Mouse (Mus musculus) brown adipose tissue, adult 24 weeks (tissue): Measurements from ENCODE around the gene Inpp5b. TPM values are rescaled to one million over a fixed set of nuclear protein-coding genes. Genes with fewer than 3 reads are reported as not detected.

Experiments used
- H3K27ac ChIP-seq: fragments of 200-500 bp; replicated peaks from 2 replicates; pipeline ENCODE4 v1.5.1; 2012; ENCODE audit warnings: low read depth, mild to moderate bottlenecking, low read length
- H3K4me1 ChIP-seq: fragments of 200-500 bp; 2 replicates; pipeline ENCODE4 v1.6.1; 2012; ENCODE audit warnings: low read length, mixed read lengths; ENCODE audit not compliant: control insufficient read depth, insufficient read depth, insufficient read length
- H3K4me3 ChIP-seq: fragments of 200-500 bp; 2 replicates; pipeline ENCODE4 v1.5.1; 2012; ENCODE audit warnings: low read depth, mild to moderate bottlenecking, low read length, moderate library complexity; ENCODE audit not compliant: insufficient read depth
- polyA plus RNA-seq: library from polyadenylated mRNA; stranded (reverse); fragments of >200 nt; gene quantifications from 2 replicates; pipeline ENCODE4 v1.2.4, GENCODE M21; 2012; ENCODE audit not compliant: missing spikeins, insufficient read depth, insufficient read length

The Inpp5b gene
- polyA plus RNA-seq, 1 experiment: 15.7 TPM

DNA sequence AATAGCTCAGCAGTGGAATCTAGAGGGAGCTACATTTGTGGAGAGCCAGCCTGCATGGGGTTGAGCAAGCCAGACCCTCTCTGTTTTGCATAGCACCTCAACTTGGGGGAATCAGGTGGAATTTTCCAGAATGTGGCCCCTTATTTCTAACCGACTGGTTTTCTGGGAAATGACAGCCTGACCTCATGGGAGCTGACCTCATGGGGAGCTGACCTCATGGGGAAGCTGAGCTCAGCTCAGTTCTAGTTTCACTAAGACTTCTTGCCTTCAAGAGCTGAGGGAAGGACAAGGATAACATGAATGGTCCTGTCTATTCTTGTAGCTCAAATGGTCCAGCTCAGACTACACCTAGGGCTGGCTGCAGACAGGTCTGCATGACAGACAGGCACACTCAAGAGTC, 2.9 kb upstream of the Inpp5b start:
- Histone ChIP-seq H3K27ac (peak overlapping the region; percentile 8; the same call in 1 of the 2 replicates), H3K4me1 (no peaks in the 10 kb centered on the region), H3K4me3 (no peak overlapping the region)

DNA sequence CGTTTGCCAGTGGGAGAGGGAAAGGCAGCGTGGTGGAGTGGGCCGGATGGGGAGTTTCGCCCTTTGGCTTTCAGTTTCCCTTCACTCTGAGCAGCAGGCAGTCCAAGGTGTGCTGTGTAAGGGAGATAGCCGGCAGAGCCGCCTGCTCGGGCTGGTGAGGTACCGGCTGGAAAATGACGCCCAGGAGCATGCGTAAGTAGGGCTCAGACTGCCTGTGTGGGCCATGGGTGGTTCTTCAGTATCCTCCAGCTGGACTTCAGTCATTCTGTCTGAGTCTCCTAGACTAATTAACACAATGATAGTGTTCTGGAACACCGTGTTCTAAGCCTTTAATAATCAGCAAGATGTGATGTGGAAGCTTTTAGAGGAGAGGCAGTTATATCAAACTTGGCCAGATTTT, 1.2 kb downstream of the Inpp5b start:
- Histone ChIP-seq H3K4me3 (no peak overlapping the region), H3K4me1 (no peaks in the 10 kb centered on the region), H3K27ac (no peak overlapping the region)

DNA sequence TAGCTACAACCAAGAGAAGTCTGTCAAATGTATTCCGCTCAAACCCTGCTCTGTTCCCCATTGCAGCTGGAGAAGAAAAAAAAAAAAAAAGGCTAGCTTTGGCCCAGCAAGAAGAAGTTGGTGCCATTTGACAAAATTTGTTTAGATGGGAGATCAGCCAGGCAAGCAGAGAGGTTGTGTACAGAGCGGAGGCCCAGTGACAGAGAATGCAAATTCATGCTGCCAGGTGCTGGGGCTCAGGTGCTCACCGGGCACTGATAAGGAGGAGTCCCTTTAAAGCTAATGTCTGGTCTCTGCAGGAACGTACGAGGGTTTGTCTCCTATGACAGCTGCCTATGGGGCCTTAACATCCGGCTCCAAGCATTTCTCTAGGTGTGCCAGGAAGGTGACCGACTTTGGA, 4.9 kb downstream of the Inpp5b start:
- Histone ChIP-seq H3K4me1 (no peaks in the 10 kb centered on the region), H3K27ac (no peak overlapping the region), H3K4me3 (no peak overlapping the region)

DNA sequence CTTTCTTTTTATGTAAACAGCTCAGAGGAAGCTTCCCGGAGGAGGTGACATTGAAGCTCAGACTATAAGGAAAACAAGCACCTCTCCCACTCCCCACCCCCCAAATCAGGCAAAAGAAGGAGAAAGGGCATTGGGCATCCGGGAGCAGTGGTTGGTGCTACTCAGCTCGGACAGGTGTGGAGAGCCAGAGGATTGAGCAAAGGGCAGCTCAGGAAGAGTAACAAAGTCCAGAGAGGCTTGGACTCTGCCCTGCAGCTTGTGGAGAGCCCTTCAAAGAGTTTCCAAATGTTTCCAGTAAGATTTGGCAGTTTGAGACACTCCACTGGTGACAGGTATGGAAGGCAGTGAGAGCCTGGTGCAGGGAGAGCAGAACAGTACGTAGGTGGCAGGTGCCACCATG, 6.2 kb downstream of the Inpp5b start:
- Histone ChIP-seq H3K27ac (no peak overlapping the region), H3K4me1 (no peaks in the 10 kb centered on the region; the same call in 1 of the 2 replicates), H3K4me3 (no peak overlapping the region)

DNA sequence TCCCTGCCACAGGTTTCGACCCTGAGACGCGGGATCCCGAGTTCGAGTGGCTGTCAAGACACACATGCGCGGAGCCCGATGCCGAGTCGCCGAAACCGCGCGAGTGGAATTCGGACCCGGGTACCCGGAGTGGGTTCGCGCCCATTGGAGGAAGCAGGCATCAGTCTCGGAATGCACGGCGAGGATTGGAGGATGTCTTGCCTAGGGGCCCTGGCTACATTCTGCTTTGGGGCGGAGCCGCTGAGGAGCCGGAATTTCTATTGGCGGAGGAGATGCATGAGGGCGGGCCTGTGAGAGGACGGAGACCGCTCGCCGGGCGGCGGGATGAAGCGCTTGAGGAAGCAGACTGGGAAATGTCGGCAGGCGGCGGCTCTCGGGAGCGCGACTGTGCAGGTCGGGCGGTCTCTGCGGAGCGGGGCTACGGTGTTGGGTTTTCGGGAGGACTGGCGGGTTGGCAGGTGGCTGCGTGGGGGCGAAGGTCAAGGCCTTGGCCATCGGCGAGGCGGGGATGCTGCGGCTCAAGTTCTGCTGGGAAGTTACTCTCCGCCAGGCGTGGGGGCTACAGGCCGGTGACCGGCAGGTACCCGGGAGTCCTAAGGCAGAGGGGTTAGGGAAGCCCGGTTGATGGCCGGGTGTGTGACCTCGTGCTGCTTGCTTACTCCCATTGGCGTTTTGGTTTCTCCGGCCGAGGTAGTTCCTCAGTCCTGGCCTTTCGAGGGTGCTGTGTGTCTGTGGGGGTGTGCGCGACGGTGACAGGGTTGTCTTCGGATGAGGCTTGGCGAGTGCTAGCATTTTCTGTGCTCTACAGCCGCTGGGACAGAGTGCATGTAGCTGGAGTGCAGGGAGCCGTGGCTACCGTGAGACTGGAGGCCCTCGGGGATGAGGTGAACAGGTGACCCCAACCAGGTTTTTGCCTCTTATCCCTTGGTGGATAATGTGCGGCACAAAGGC, 9.9 kb downstream of the Inpp5b start:
- Histone ChIP-seq H3K4me1 (peaks cover 2% of the 10 kb centered on the region; the same call in 1 of the 2 replicates), H3K27ac (no peak overlapping the region), H3K4me3 (peak overlapping the region; percentile 74)

DNA sequence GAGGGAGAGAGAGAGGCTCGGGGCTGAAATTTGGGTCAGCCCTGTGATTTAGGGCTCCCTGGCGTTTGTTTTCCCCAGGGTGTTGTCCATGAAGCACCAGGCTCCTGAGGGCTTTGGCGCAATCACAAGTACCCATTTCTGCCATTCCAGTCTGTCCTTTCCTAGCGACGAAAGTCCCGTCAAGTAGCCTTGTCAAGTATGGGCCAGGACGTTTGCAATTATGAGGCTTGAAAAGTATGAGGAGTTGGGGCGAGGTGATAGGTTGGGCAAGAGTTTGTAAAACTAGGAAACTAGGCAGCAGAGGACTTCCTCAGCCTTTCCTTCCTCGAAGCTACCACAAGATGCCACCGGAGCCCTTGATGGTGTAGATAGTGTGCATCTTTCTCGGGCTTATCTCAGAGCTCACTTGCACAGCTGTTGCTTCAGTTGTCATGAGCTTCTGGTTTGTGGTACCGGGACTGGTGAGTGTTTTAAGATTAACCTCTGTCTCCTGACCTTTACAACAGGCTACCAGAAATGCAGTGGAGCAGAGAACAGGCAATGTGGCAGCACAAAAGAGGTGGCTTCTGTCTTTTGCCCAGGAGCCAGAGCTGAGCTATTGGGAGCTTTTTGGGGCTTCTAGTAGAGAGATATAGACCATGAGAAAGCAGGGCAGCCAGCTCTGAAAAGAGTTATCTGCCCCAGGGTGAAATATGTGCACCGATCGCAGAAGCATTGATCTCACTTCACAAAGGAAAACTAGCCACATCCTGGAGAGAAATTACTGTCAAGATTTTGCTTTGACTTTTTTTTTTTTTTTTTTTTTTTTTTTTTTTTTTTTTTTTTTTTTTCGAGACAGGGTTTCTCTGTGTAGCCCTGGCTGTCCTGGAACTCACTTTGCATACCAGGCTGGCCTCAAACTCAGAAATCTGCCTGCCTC, 10.9 kb downstream of the Inpp5b start:
- Histone ChIP-seq H3K4me3 (peak overlapping the region; percentile 74), H3K27ac (no peak overlapping the region), H3K4me1 (peaks cover 2% of the 10 kb centered on the region; the same call in 1 of the 2 replicates)

DNA sequence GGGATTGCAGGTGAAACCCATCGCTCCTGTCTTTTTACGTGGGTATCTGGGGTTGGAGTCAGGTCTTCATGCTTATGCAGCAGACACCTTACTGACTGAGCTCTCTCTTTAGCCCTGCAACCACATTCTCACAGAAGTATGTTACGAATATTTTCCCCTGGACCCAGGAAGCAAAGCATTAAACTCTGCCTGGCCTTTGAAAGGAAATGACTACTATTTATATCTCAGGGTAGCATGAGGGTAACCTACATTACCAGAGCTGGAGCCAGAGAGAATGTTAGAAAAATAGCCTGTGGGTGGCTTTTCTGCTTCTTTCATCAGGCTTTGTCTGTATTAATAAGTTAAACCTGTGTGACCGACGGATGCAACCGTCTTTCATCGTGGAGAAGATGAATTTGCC, 13.9 kb downstream of the Inpp5b start:
- Histone ChIP-seq H3K27ac (0 out of 2 replicates have a peak overlapping the region, but pooled peaks have one; percentile 6), H3K4me1 (peaks cover 6% of the 10 kb centered on the region), H3K4me3 (no peak overlapping the region)

DNA sequence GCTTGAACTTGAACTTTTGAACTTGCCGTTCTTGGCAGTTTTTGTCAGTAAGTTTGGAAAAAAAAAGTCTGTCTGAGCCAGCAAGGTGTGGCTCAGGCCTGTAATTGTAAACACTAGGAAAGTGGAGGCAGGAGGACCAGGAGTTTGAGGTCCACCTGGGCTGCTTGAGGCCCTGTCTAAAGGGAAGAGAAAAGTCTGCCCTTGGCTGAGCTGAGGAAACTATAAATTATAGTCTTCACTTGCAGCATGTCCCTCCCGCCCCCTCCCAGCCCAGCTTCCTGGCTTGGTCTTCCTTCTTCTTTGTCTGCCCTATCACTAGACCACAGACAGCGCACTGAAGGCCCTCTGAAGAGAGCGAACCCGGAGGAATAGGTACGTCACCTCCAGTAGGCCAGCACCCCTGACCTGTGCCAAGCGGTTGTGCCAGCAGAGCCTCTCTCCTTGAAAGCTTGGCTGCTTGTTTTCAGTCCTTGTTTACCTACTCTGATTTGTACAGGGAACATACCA, 17.7 kb downstream of the Inpp5b start:
- H3K4me1 ChIP-seq: peaks cover 6% of the 10 kb centered on the region
- no peak overlapping the region for H3K27ac ChIP-seq
- no peak overlapping the region for H3K4me3 ChIP-seq

DNA sequence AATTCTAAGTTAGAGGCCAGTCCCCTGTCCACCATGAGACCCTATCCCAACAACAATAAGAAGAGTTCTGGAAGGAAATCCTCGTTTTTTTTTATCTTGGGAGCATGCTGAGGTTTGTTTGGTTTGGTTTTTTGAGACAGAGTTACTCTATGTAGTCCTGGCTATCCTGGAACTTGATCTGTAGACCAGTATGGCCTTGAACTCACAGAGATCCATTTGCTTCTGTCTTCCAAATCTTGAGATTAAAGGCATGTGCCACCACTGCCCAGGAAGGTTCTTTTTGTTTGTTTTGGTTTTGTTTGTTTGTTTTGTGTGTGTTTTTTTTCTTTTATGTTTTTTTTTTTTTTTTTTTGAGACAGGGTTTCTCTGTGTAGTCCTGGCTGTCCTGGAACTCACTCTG, 19.6 kb downstream of the Inpp5b start:
- H3K4me1 ChIP-seq: peaks cover 5% of the 10 kb centered on the region
- H3K4me3 ChIP-seq: no peak overlapping the region
- no peak overlapping the region for H3K27ac ChIP-seq

DNA sequence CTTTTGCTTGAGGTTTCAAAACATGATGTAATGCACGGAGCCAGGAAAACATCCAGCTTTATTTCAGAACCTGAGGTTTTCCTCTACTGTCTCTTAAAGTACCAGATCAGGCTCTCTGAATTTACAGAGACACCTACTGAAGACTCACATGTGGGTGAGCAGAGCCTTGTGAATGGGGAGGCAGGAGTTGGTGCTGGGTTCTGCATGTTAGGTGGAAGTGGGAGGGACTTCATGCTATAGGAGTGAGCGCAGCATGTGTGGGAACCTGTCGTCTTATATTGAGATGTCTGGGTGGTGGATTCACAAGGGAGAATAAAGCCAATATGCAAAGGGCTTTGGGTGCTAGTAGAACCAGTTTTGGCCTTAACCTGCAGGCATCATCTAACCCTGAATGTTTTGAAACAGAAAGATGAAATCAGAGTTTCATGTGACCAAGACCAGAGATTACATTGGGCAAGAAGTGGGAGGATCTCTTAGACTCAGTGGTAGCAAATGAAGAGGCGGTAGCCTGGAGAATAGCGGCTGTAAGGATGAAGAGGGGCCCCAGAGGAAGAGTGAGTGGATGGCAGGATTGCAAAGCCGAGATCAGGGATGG, 21.3 kb downstream of the Inpp5b start:
- no peak overlapping the region for H3K4me3 ChIP-seq
- H3K27ac ChIP-seq: no peak overlapping the region

DNA sequence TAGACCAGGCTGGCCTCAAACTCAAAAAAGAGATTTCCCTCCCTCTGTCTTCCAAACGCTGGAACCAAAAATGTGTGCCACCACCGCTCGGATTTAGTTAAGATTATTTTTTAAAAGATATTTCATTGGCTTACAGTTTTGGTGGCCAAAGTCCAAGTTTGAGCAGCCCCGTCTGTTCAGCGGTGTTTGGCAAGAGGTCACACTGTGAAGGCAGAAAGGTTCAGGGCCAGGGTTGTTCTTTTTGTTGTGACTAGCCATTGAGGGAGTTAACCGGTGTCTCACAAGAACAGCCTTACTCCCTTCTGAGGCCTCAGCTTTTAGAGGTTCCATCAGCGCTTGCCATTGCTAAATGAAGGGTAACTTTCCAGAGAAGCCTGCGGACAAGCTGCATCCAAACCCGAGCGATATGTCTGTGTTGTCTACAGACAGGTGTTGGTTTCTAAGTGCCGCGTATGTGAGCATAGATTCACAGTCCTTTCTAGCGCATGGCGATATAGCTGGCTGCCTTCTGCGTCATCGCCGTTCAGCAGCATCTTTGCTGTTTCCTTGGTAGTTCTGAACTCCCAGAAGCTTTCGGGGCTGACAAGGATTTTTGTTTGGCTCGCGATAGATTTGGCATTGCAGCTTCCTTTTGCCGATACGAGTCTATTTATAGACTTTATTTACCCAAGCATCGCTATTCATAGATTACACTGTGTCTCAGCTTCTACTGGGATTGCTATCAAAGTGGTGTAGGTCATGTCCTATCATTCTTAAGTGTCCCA, 24.3 kb downstream of the Inpp5b start:
- no peak overlapping the region for H3K4me3 ChIP-seq
- peaks cover 7% of the 10 kb centered on the region; the same call in 1 of the 2 replicates for H3K4me1 ChIP-seq
- H3K27ac ChIP-seq: no peak overlapping the region

More for the DNA sequence above, 21.3 kb downstream of the Inpp5b start:
- H3K4me1 ChIP-seq: peaks cover 11% of the 10 kb centered on the region

DNA sequence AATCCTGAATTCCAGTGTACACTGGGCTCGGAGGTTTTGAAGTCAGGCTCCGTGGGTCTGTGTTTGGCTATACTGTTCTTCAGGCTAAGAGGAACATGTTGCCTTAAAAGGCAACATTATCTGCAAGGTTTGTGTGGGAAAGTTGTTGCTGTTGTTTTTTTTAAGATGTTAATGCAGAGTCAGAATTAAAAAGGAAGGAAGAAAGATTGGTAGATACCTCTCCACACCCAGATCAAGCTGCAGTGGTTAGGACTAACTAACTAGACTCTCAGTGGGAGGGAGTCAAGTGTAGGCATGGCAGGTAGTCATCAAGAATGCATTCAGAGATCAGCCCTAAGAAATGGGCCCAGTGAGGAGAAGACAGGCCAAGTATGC, 24.9 kb downstream of the Inpp5b start:
- Histone ChIP-seq H3K4me1 (peaks cover 7% of the 10 kb centered on the region; the same call in 1 of the 2 replicates), H3K27ac (no peak overlapping the region), H3K4me3 (no peak overlapping the region)

DNA sequence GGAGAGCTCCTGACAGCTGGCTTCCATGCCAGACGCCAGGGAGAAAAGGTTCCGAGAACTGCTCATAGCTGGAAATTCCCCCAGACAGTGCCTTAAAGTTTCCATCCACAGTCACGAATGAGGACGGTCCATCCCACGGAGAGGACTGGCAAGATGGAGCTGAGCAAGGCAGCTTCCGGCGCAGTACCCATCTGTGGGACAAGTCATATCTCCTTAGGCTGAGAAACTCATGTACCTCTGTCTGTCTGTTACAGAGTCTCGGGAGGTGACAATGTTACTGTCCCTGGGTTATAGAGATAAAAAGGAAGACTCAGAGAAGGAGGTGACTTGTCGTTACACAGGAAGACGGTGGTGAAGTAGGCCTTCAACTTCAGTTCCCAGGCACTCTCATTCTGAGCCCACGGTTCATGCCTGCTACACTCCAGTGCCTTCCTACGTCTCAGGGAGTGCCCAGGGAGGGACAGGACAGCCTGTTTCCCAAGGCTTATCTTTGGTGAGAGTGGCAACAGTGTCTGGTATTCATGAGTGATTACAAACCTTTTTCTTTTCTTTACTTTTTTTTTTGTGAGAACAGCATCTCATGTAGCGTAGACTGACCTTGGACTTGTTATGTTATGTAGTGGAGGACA, 27.4 kb downstream of the Inpp5b start:
- H3K4me1 ChIP-seq: peaks cover 10% of the 10 kb centered on the region

DNA sequence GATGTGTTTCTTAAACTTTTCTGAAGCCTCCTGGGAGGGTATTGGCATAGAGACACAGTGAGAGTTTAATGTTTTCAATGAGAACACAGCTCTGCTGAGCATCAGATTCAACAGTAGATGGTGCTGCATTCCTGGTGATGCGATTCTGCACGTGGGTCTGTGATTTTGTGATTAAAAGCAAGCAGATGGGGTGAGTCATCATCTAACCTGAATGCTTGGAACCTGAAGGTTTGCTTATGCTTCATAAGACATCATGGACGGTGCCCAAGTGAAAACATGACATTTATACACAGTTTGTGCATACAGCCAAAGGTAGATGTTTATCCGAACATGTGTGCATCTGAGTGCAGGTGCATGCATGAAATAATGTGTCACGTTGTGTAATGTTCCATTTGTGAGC, 29.0 kb downstream of the Inpp5b start:
- H3K27ac ChIP-seq: no peak overlapping the region
- H3K4me1 ChIP-seq: peaks cover 13% of the 10 kb centered on the region
- no peak overlapping the region for H3K4me3 ChIP-seq

More for the DNA sequence above, 27.4 kb downstream of the Inpp5b start:
- Histone ChIP-seq H3K4me3 (no peak overlapping the region), H3K27ac (no peak overlapping the region)
